Mouse (Mus musculus): ENCODE data around the gene Zp3. TPM values are rescaled to one million over a fixed set of nuclear protein-coding genes. Genes with fewer than 3 reads are reported as not detected.

Zp3 gene
- 159 and 201 TPM in 2 replicates for polyA plus RNA-seq (2012; rRNA removed)

GRCm38 (mm10) chr5:135979904-135980303, at the start of gene Zp3:
Gene Zp3 (plus strand): TSS chr5:135980099.

DNA sequence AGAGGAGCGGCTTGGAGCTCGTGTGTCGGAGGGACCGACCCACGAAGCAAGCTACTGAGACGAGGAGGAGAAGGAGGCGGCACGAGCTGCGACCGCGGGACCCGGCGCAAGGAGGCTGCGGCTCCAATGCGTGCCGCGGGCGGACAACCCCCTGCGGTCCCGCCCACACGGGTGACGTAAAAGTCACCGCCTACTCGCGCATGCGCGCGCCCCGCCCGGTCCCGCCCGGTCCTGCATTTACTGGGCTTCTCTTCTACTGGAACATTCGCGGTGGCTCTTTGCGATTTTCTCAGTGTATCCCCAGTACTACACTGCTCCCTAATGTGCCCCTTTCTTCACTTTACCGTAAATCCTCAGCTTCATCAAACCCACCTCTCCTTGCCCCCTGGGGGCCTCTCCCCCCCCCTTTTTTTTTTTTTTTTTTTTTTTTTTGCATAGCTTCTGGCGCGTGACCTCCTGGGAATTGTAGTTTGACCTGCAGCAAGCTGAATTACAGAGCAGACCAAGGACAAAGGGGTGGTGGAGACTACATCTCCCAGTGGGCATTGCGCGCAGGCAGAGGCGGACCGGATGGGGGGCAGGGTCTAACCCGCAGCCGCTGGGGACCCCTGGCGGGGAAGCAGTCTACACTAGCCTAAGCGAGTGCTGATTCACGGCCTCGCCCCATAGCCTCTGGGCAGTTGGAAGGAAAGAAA, 45.3 kb upstream of the Zp3 start, which contains the start of gene Ywhag:
TSS of gene Ywhag (minus strand) at position 136 of the 695 bp plus-strand sequence.

DNA sequence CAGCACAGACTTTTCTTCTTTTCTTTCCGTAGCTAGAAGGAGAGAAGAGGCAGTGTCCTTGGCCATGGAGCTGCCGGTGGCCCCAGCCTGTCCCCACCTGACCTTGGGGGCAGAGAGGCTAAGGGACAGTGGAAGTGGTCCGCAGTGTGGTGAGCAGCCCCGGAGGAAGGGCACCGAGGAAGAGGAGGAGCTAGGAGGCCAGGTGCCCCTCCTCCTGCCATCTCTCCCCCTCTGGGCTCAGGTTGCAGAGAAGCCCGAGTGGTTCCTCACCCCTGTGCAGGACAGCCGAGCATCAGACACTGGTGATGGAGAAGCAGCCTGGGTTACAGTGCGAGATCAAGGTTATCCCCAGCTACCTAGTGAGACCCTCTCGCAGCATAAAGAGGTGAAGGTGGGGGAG, 5.5 kb upstream of the Zp3 start, which contains the start of gene Ssc4d:
TSS of gene Ssc4d (minus strand) at position 167 of the 400 bp plus-strand sequence.

GRCm38 (mm10) chr5:135994725-135995687, 15.1 kb downstream of the Zp3 start, which contains the start of gene Dtx2:
Gene Dtx2 (plus strand): TSS chr5:135994800.

Other genes starting within 250 kb of the Zp3 start
- 60.9 and 62.6 TPM in 2 replicates for gene Tmem120a, start 235.7 kb upstream of the Zp3 start, polyA plus RNA-seq (2012; rRNA removed)
- gene Styxl1, start 201.7 kb upstream of the Zp3 start, polyA plus RNA-seq (2012; rRNA removed) = 2.3 and 2.6 TPM in 2 replicates
- 551 and 725 TPM in 2 replicates for gene Mdh2, start 201.6 kb upstream of the Zp3 start, polyA plus RNA-seq (2012; rRNA removed)
- 0.03 and 0.10 TPM in 2 replicates for gene Srrm3, start 173.2 kb upstream of the Zp3 start, polyA plus RNA-seq (2012; rRNA removed)
- 447 and 474 TPM in 2 replicates for gene Hspb1, start 92.2 kb upstream of the Zp3 start, polyA plus RNA-seq (2012; rRNA removed)
- gene Ywhag, start 45.5 kb upstream of the Zp3 start, polyA plus RNA-seq (2012; rRNA removed) = 116 and 123 TPM in 2 replicates
- 8.4 and 10.3 TPM in 2 replicates for gene Ssc4d, start 5.6 kb upstream of the Zp3 start, polyA plus RNA-seq (2012; rRNA removed)
- gene Dtx2, start 14.7 kb downstream of the Zp3 start, polyA plus RNA-seq (2012; rRNA removed) = 60.4 and 70.4 TPM in 2 replicates
- 48.6 and 57.1 TPM in 2 replicates for gene Upk3b, start 58.4 kb downstream of the Zp3 start, polyA plus RNA-seq (2012; rRNA removed)
- 2.7 and 2.8 TPM in 2 replicates for gene Upk3bl, start 74.4 kb downstream of the Zp3 start, polyA plus RNA-seq (2012; rRNA removed)
- 23.7 and 24.4 TPM in 2 replicates for gene Rasa4, start 103.8 kb downstream of the Zp3 start, polyA plus RNA-seq (2012; rRNA removed)
- gene Polr2j, start 136.5 kb downstream of the Zp3 start, polyA plus RNA-seq (2012; rRNA removed) = 34.0 and 70.8 TPM in 2 replicates
- gene Lrwd1, start 156.0 kb downstream of the Zp3 start, polyA plus RNA-seq (2012; rRNA removed) = 56.3 and 56.8 TPM in 2 replicates
- gene Alkbh4, start 156.0 kb downstream of the Zp3 start, polyA plus RNA-seq (2012; rRNA removed) = 22.1 and 22.2 TPM in 2 replicates
- gene Orai2, start 190.6 kb downstream of the Zp3 start, polyA plus RNA-seq (2012; rRNA removed) = 20.0 and 25.3 TPM in 2 replicates
- 11.5 and 15.5 TPM in 2 replicates for gene Prkrip1, start 218.9 kb downstream of the Zp3 start, polyA plus RNA-seq (2012; rRNA removed)

Measured in ovary, adult 2 months (tissue).